Mouse (Mus musculus) MEL (cell line): ENCODE measurements around the gene Fgg.

Source experiments
- CTCF ChIP-seq, 3 experiments: IDR thresholded peaks in 2 of 3; conservative IDR thresholded peaks in 1 of 3; 2 replicates each; pipeline ENCODE4 v1.5.1; 2011 to 2012; ENCODE audit warnings: low read length in 3 of 3, low read depth in 2 of 3, mild to moderate bottlenecking in 2 of 3, improper control_type of control experiment in 1 of 3, inconsistent platforms in 1 of 3, mixed read lengths in 1 of 3, moderate library complexity in 1 of 3; ENCODE audit not compliant: control insufficient read depth in 1 of 3, insufficient read depth in 1 of 3, poor library complexity in 1 of 3, severe bottlenecking in 1 of 3
- EP300 ChIP-seq, 2 experiments: IDR thresholded peaks; 2 replicates each; pipeline ENCODE4 v1.6.1; 2011; ENCODE audit warnings: improper control_type of control experiment in 2 of 2, low read length in 2 of 2, low read depth in 1 of 2, mild to moderate bottlenecking in 1 of 2
- GABPA ChIP-seq: IDR thresholded peaks from 2 replicates; pipeline ENCODE4 v1.6.1; 2012; ENCODE audit warnings: low read depth, mild to moderate bottlenecking, inconsistent platforms, low read length, improper control_type of control experiment, moderate library complexity
- ZNF384 ChIP-seq: IDR thresholded peaks from 2 replicates; pipeline ENCODE4 v1.6.1; 2012; ENCODE audit warnings: low read depth, mild to moderate bottlenecking, inconsistent platforms, low read length, improper control_type of control experiment

GRCm38 (mm10) chr3:83021176-83021575 is 13.7 kb downstream of the Fgg start:
- no peak for TF ChIP-seq CTCF (IDR thresholded peaks at IDR 0.05 in 2 of 3, conservative IDR thresholded peaks at IDR 0.05 in 1 of 3; ENCODE audit: control insufficient read depth in 1 of 3, insufficient read depth in 1 of 3, low read depth in 2 of 3, low read length in 3 of 3, poor library complexity in 1 of 3, severe bottlenecking in 1 of 3)
- TF ChIP-seq ZNF384: no peak
- no peak for TF ChIP-seq EP300 (IDR thresholded peaks at IDR 0.05; ENCODE audit: low read depth in 1 of 2, low read length in 2 of 2)
- TF ChIP-seq GABPA: no peak
